Mouse (Mus musculus): ENCODE results near the gene Chsy1.

DNA sequence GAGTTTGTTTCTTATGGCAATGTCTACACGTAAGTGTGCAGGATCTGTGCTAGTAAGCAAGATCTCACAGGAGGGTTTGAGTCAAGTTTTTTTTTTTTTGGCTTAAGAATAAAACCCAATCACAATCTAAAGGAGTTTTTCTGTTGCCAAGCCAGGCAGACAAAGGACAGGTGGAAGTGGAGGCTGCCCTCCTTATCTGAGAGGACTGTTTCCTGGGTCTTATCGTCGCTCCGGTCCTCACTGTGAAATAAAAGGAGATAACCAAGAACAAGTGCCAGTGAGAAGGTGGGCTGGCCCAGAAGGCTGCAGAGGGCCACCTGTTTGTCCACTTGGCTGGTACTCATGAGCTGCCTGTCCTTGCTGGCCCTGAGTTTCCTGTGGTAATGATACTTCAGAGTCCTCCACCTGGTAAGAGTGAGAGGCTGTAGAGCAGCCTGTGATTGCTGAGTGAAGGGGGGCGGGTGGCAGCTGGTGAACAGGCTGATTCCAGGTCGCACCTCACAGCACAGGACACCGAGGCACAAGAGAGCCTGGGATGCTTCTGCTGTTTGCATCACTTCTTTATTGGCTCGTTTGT lies 7.7 kb downstream of the Chsy1 start:
- TF ChIP-seq CTCF (IDR thresholded peaks at IDR 0.05; ENCODE audit: borderline replicate concordance, insufficient read depth, low read depth, low read length) (no peak), POLR2A (IDR thresholded peaks at IDR 0.05; ENCODE audit: borderline replicate concordance, insufficient read depth, low read length) (no peak)
